Mouse (Mus musculus) thymus, postnatal 36 days (tissue): ENCODE results near the gene Camkk1.
A peak's percentile ranks its signal among the peaks of the same experiment; 100 is the strongest.

Experiments used
- DNase-seq, 2 experiments: peaks; one replicate each; pipeline ENCODE4 v3.0.0; 2022; ENCODE audit warnings: mixed read lengths in 2 of 2

The Camkk1 gene

GRCm38 (mm10) chr11:73015391-73016102 lies 3.3 kb upstream of the Camkk1 start:
- DNase-seq = no peak

DNA sequence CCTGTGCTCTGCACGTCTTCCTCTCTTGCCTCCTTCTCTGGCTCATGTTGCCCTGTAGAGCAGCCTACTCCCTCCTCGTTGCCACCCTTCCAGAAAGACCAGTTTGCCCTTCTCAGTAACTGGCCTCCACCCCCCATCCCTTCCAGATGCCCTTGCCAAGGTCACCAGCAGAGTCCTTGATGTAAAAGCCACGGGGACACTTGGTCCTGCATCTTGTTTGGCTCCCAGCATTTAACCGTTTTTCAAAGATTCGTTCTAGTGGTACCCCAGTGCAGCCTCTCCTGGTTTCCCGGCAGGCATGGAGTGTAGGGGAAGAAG lies 2.7 kb upstream of the Camkk1 start:
- no peak for DNase-seq

DNA sequence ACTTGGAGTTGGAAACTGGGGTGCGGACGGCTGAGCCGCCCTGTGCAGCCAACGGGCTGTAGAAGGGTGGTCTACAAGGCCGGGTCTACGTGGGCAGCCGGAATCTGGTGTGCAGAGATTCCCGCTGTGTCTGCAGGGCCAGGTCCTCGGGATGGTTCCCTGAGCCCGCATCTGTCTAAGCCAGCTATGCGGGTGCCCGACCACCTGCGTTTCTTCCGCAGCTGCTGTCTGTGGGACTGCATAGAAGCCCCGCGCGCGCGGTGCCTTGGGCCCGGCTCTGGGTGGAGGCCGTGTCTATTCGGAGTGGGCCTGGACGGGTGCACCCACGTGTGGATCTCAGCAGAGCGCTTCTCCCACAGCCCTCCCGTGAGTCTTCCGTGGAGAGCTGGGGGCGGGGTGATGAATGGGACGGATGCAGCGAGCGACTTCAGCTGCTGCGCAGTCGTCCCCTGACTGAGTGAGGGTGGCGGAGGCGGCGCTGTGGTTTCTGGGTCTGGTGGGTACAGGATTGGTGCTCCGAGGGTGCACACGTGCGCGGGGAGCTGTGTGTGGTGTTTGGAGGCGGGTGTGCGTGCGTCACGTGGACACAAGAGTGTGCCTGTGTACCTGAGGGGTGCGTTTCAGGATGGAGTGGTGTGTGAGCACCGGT lies 463 bp downstream of the Camkk1 start:
- peak; percentile 95 to 97 for DNase-seq

DNA sequence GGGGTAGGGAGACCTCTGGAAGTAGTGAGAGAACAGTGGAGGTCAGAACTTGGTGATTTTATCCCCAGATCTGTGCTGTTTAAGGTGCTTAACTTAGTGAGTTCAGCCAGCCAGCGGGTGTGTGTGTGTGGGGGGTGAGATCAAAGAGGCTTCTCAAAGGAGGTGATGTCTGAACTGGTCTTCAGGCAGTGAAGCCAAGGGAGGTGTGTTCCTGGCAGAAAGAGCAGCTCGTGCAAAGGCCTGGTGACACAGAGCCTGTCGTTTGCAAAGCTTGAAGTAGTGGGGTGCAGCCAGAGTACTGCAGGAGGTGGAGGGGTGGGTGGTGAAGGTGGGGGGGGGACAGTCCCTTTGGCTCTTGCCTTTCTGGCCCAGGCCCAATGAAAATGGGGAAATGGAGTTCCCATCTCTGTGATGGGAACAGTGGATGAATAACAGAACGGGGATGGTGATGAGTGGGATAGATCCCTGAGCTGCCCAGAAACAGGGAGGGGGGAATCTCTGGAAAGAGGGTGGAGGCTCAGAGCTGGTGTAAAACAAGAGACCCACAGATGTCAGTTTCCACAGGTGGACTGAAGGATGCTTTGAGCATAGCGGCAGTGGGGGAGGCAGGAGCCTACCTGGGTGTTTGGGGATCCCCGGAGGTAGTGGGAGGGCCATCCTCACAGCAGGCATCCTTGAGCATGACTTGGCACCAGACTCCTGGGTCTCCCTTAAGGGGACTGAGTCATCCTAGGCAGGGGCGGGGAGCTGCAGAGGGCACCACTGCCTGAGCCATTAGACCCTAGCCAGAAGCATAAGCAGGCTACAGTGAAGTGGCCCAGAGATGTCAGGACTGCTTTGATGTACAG lies 2.4 kb downstream of the Camkk1 start:
- DNase-seq = no peak

- DNase-seq = no peak
Observed at GRCm38 (mm10) chr11:73023099-73023498, 4.3 kb downstream of the Camkk1 start.

GRCm38 (mm10) chr11:73023827-73024226 lies 5.0 kb downstream of the Camkk1 start:
- no peak for DNase-seq

DNA sequence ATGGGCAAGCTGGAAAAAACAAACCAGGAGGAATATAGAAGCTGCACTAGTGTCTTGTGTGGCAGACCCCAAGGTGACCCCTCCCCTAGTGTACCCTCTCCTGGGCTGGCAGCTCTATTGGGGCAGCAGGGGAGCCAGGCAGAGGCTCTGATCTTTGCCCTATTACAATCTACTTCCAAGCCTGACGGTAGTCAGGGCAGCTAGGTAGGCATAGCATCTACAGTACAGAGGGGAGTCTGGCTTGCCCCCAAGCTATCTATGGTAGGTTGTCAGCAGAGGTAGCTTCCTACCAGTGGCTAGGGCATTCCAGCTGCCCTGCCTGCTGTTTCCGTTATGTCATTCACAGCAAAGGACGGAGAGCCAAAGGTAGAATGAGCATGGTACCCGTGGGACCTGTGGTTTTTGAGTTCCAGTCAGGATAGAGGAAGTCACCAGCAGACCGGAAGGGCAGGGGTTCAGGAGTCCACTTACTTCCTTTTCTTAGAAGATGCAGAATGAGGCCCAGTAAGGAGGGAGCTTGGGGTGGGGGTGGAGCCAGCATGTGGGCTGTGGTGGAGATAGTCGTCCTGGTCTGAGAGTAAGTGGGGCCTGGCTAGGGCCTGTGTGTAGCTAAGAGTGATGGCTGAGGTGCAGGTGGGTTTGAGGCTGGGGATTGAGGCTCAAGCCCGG lies 5.6 kb downstream of the Camkk1 start:
- DNase-seq = no peak

DNA sequence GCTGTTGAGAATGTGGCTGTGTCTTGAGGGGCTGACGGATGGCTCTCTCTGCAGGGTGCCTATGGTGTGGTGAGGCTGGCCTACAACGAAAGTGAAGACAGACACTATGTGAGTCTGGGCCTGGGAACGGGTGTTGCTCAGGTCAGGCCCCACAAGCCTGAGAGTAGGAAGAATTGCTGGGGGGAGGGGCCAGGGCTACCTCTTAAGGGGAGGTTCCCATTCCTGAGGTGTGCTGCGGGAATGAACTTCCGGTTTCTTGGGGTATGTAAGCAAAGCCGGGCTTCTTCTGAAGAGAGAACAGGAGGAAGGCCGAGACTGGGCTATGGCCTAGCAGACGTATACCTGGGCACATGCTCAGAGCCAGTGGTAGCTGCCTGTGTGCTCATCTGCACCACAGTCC lies 8.2 kb downstream of the Camkk1 start:
- no peak for DNase-seq

DNA sequence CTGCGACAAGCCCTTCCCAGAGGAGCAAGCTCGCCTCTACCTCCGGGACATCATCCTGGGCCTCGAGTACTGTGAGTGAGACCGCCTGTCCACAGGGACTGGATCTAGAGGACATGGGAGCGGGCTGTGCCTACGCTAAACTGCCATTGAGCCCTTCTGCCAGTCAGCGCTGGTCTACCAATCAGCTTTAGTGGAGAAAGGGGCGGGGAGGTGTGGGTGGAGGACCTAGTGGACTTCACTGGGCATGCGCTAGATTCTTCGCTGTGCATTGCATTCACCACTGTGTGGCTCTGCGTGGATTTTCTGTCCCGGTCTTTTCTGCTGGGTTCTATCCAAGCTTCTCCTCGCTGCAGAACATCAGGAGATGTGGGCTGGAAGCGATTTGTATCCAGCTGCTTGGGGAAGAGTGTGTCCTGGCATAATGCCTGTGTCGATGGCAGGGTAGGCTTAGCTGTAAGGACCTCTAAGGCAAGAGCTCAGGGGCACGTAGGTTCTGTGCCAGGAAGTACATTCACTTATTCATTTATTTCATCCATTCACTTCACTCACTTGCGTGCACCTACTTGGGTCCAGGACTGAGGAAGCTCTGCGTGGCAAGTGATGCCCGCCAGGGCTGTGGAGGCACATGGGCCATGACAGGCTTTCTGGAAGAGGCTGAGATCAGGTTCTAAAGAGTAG lies 12.2 kb downstream of the Camkk1 start:
- DNase-seq = peak; percentile 58 to 63

GRCm38 (mm10) chr11:73031536-73031935 lies 12.7 kb downstream of the Camkk1 start:
- DNase-seq = no peak

- no peak for DNase-seq
Observed at GRCm38 (mm10) chr11:73036077-73036476, 17.3 kb downstream of the Camkk1 start.

DNA sequence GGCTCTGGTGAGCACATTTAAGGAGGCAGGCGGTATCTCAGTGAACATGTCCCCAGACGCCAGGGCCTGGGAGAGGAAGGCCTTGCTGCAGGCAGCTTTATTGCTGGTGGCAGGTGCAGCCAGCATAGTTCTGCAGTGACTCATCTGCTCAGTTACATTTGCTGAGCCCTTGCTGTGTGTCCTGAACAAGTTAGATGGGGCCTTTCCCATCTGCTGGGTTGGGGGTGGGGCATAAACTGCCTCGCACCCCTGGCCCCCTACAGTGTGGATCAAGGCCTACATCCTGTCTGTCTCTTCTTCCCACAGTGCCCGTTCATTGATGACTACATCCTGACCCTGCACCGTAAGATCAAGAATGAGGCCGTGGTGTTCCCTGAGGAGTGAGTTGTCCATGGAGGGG lies 18.1 kb downstream of the Camkk1 start:
- no peak for DNase-seq

DNA sequence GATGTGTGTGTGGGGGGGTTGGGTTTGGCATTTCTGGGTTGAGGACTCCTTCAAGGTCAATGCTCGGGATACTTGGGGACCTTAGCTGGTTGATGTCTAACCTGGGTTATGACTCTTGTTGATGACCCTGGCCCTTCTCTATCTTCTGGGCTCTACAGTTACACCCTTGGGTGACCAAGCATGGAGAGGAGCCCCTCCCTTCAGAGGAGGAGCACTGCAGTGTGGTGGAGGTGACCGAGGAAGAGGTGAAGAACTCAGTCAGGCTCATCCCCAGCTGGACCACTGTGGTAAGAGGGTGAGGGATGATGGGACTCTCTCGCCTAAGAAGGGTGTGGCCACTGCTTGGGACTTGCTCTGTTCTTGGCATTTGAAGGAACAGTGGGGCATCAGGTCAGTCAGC lies 18.9 kb downstream of the Camkk1 start:
- DNase-seq = no peak

DNA sequence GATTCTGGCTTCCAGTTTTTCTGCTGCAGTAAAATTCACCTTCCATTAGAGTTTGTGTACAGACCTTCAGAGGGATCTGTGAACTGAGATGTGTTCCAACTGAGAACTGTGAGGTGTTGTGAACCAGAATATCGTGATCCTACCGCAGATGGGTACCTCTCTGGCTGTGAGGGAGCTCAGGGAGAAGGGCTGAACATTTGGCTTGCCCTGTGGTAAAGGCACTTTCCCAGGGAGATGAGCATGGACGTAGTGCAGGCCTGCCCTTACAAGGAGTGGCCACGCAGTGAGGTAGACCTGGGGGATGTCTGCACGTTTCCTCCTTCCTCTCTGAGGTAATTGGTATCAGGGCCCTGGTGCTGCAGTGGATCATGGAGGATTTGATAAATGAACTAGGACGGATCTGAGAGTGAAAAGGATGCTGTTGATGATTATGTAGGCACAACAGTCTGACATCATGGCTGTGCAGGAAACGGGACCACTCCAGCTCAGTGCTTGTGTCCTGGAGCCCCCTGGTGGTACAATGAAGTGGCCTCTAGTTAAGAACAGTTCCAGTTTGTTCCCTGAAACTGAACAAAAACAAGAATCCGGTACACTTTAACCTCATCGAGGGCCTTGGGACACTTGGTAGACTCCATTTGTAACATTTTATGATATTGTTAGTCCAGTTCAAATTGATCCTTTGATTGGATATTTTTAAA lies 20.4 kb downstream of the Camkk1 start:
- peak; percentile 68 to 69 for DNase-seq

GRCm38 (mm10) chr11:73044229-73044755 lies 25.5 kb downstream of the Camkk1 start:
- DNase-seq = no peak

- DNase-seq = no peak
Observed at GRCm38 (mm10) chr11:73044789-73045188, 26.0 kb downstream of the Camkk1 start.

- peak; percentile 96 to 99 for DNase-seq
Observed at GRCm38 (mm10) chr11:73047542-73047996, 28.8 kb downstream of the Camkk1 start, which contains the start of gene Ncbp3. Ncbp3 (plus strand) TSS chr11:73047783.

DNA sequence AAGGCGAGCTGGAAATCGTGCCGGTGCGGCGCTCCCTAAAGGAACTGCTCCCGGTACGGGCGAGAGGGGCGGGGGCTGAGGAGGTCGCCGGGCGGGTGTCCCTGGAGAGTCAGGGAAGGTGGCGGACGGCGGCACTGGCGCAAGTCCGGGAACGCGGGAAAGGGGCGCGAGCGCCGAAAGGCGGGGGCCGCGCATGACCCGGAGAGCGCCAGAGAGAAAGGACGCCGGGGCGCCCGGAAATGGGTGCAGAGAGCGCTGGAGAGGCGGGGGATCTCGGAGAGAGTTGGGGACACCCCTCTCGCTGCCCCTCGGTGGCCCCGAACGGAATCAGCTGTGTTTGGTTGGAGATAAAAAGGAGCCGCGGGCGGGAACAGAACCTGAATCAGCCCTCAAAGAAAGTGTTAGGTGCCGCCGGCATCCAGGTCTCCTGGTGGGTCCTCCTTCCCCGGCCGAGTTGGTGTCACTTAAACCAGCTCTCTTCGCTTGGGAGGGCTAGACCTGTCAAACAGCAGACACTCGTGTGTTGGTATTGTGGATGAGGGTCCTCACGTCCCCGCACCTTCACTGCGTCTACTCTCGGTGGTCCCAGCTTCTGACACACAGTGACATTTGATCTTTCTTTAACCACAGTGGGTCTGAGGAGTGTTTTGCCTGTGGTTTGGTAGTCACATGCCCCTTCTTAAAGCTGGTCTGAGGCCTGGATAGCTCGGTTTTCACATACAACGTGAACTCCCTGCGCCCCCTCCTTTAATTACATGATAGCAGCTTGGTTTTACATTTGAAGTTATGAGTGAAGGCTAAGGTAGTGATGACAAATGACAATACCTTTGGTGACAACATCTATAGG lies 29.4 kb downstream of the Camkk1 start:
- DNase-seq = peak; percentile 77 to 79

DNA sequence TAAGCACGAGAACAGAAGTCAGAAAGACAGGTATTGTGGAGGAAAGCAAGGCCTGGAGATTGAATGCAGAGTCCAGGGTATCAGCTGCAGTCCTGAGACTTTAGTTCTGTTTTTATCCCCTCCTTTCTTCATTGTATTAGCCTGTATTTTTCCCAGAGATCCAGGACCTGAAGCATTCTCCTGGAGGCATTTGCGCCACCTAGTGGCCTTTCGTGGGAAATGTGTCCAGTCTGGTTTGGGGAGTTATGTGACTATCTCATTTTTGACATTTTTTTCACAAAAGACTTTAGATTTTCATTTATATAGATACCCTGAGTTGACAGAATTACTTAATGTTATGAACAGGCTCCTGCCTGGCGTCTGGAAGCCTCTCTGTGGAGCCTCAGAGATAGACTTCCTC lies 30.5 kb downstream of the Camkk1 start:
- DNase-seq = peak; percentile 49 to 56

DNA sequence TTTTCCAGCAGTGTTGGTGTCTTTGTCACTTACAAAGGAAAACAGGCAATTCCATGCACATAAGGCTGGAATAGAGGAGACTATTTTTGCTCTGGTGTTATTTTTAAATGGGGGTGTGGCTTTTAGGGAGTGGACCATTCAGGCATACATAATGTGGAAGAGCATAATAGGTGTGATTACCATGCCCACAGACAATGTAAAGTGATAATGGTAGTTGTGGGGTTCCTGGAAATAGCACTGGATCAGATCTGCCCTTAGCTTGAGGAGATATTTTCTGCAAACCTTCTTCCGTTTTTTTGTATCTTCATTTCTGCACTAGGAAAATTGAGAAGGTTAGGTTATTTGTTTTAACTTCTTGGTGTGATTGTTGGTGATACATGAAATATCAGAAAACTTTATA lies 34.0 kb downstream of the Camkk1 start:
- DNase-seq = no peak

DNA sequence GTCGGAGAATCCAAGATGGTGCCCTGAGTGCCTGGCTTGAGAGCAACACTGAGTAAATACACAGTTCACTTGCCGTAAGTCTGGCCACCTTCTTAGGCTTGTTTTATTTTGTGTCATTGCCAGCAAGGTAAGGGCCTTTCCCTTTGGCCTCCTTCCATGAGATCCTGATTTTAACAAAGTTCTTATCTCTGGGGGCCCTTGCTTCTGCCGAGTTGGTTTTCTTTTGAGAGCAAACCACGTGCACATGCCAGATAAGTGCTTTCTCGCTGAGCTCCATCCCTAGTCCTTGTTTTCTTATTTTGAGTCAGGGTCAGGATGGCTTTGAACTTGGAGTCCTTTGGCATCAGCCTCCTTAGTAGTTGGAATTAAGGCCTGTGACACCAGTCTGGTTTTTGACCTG lies 38.9 kb downstream of the Camkk1 start:
- no peak for DNase-seq
